Mouse (Mus musculus) olfactory bulb, adult 2 months (tissue): ENCODE measurements around the gene Sec63. TPM values are rescaled to one million over a fixed set of nuclear protein-coding genes. Genes with fewer than 3 reads are reported as not detected.

Source experiments
- H3K27ac ChIP-seq: fragments of 200-500 bp; 2 replicates; pipeline ENCODE4 v1.5.1; 2012; ENCODE audit warnings: low read depth, low read length; ENCODE audit not compliant: insufficient read depth
- H3K4me1 ChIP-seq: fragments of 200-500 bp; 2 replicates; pipeline ENCODE4 v1.6.1; 2012; ENCODE audit warnings: low read length; ENCODE audit not compliant: control insufficient read depth, insufficient read depth
- H3K4me3 ChIP-seq: fragments of 200-500 bp; 2 replicates; pipeline ENCODE4 v1.5.1; 2012; ENCODE audit warnings: mild to moderate bottlenecking, low read depth, low read length, moderate library complexity; ENCODE audit not compliant: insufficient read depth
- CTCF ChIP-seq: fragments of 200-500 bp; IDR thresholded peaks from 2 replicates; pipeline ENCODE4 v1.5.1; 2012; ENCODE audit warnings: low read depth, mild to moderate bottlenecking, low read length, moderate library complexity; ENCODE audit not compliant: insufficient read depth
- POLR2A ChIP-seq: fragments of 200-500 bp; IDR thresholded peaks from 2 replicates; pipeline ENCODE4 v1.6.1; 2012; ENCODE audit warnings: mild to moderate bottlenecking, low read depth, low read length, moderate library complexity; ENCODE audit not compliant: insufficient read depth
- whole genome bisulfite sequencing: fragments of 180-500 bp; shearing (Covaris S2); methylation state at CpG from one replicate; pipeline ENCODE4 v1.1.7; 2018; 5-methylcytosine and 5-hydroxymethylcytosine counted together
- polyA plus RNA-seq: library from polyadenylated mRNA; stranded (reverse); fragments of >200 nt; gene quantifications from 2 replicates; pipeline ENCODE4 v1.2.4, GENCODE M21; 2012; ENCODE audit warnings: low replicate concordance; ENCODE audit not compliant: missing spikeins, insufficient read depth, insufficient read length

Sec63 gene
- polyA plus RNA-seq, 1 experiment, result not detected

DNA sequence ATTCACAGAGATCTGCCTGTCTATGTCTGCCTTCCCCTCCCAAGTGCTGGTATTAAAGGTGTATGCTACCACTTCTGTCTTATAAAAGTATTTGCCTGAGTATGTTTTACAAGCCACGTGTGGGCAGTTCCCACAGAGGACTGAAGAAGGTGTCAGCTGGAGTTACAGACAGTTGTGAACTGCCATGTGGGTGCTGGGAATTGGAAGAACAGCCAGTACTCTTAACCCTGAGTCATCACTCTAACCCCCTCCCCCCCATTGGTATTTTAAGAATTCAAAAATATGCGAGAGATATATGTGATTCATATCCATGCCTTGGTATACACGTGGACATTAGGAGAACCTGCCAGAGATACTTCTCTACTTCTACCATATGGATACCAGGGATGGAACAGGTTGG is 20.4 kb downstream of the Sec63 start:
- Histone ChIP-seq H3K4me3 (no peak overlapping the region), H3K4me1 (no peaks in the 10 kb centered on the region), H3K27ac (no peak overlapping the region)
- 43% methylated on average over 3 of the region's 3 CpGs for WGBS
- no peak for TF ChIP-seq POLR2A
- no peak for TF ChIP-seq CTCF

DNA sequence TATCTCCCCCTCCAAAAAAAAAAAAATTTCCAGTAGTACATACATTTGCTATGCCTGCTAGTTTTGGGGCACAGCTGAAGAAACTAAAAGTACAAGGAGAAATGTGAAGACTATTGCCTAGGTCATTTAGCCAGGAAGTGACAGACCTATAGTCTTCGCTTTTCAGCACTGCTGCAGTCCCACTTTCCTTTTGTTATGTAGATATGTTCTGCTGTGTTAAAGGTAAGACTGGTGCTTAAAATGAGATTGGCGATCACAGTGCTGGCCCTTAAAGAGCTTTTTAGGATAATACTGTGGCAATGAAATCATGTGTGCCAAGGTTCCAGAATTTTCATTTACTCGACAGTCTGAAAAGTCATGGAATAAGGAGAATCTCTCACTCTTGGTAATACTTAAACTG is 39.6 kb downstream of the Sec63 start:
- Histone ChIP-seq H3K4me1 (no peaks in the 10 kb centered on the region), H3K27ac (no peak overlapping the region), H3K4me3 (no peak overlapping the region)
- 59% methylated on average over 3 of the region's 3 CpGs for WGBS
- TF ChIP-seq CTCF (no peak), POLR2A (no peak)

DNA sequence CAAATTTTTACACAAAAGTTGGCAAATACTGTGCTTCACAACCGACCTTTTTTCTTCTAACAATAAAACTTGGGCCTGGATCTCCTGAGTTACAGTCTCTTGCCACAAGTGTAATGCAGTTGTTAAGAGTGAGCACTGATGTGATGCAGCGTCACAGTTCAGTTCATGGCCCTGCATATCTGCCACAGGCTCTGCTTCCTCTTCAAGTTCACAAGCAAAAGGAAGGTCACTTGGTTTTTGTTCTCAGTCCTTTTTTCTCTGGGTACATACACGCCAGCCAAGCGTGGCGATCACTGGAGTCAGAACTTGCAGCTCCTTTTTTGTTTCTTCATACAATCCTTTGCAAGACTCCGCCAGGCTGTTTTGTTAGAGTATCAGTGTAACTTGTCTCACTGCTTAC is 64.6 kb downstream of the Sec63 start:
- 62% methylated on average over 6 of the region's 6 CpGs for WGBS
- Histone ChIP-seq H3K27ac (no peak overlapping the region), H3K4me3 (no peak overlapping the region), H3K4me1 (no peaks in the 10 kb centered on the region)
- TF ChIP-seq POLR2A (no peak), CTCF (no peak)

DNA sequence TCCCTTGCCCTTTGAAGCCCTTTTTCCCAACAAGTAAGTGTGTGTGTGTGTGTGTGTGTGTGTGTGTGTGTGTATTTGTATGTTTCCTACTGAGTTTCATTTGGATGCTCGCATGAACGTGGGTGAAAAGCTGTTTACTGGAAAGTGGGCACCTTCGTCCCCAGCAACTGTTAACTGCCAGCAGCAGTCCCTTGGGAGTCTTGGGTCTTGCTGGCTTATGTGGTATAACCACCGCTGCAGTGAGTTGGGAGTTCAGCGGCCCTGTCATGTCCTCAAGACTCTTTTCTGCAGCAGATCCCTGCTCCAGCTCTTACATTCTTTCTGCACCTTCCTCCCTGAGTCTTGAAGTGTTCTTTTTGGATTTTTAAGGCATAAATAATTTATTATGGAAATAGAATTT is 65.9 kb downstream of the Sec63 start:
- Histone ChIP-seq H3K4me3 (no peak overlapping the region), H3K4me1 (no peaks in the 10 kb centered on the region), H3K27ac (no peak overlapping the region)
- no peak for TF ChIP-seq POLR2A
- TF ChIP-seq CTCF, result no peak
- WGBS, result 65% methylated on average over 5 of the region's 5 CpGs

DNA sequence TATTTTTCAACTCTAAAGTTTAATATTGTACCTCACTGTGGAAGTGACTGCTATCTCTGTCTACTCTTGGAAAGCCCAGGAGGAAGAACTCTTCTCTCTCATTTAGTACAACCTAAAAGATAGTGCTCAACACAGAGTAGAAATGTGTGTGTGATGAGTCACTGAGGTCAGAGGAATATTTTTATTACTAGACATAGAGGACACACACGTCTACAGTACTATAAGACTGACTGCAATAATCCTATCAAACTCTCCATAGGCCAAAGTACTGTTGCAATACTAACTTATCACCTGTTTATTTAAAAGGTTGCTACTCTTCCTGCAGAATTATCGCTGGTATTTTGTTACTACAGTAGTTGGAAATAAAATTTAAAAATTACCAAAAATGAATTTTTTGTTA is 68.7 kb downstream of the Sec63 start:
- 82% methylated on average over 2 of the region's 2 CpGs for WGBS

DNA sequence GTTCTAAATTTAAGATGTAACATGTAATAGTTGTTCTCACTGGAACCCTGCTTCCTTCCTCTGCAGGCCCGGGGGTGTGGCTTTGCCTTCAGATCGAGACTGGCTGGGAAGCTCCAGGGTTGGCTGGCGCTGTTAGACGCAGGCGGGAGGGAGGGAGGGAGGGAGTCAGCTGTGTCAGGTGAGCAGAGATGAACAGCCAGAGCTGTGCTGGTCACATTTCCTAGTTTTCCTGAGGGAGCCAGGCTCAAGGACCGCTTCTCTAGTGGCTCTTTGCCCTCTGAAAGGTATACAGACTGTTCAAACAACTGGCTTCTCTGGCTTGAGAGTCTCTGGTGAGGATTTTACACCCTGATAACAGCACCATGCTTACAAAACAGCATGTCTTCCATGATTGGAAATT is 69.1 kb downstream of the Sec63 start:
- H3K4me3 ChIP-seq, result no peak overlapping the region
- no peak for TF ChIP-seq POLR2A
- no peak for TF ChIP-seq CTCF
- no peaks in the 10 kb centered on the region for H3K4me1 ChIP-seq
- no peak overlapping the region for H3K27ac ChIP-seq
- WGBS, result 61% methylated on average over 6 of the region's 6 CpGs

More for the DNA sequence above, 68.7 kb downstream of the Sec63 start:
- H3K4me3 ChIP-seq, result no peak overlapping the region
- H3K4me1 ChIP-seq, result no peaks in the 10 kb centered on the region
- no peak overlapping the region for H3K27ac ChIP-seq
- no peak for TF ChIP-seq CTCF
- no peak for TF ChIP-seq POLR2A

DNA sequence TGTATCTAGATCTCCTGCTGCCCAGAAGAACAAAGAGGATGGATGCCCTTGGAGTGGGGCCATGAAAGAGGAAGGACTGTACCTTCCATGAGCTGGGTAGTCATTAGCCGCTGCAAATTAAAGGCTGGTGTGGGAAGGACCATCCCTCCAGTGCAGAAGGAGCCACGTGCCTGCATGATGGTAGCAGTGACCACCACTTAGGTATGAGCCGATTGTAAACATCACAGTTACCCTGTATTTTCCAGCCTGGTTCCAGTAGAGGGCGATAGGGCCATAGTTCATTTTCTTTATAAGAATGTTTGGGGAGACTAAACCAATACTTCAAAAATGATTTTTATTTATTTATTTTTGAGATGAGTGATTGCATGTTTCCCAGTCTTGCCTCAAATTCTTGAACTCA is 71.4 kb downstream of the Sec63 start:
- H3K4me3 ChIP-seq, result no peak overlapping the region
- no peak for TF ChIP-seq POLR2A
- TF ChIP-seq CTCF, result no peak
- no peak overlapping the region for H3K27ac ChIP-seq
- H3K4me1 ChIP-seq, result no peaks in the 10 kb centered on the region
- 28% methylated on average over 4 of the region's 4 CpGs for WGBS

DNA sequence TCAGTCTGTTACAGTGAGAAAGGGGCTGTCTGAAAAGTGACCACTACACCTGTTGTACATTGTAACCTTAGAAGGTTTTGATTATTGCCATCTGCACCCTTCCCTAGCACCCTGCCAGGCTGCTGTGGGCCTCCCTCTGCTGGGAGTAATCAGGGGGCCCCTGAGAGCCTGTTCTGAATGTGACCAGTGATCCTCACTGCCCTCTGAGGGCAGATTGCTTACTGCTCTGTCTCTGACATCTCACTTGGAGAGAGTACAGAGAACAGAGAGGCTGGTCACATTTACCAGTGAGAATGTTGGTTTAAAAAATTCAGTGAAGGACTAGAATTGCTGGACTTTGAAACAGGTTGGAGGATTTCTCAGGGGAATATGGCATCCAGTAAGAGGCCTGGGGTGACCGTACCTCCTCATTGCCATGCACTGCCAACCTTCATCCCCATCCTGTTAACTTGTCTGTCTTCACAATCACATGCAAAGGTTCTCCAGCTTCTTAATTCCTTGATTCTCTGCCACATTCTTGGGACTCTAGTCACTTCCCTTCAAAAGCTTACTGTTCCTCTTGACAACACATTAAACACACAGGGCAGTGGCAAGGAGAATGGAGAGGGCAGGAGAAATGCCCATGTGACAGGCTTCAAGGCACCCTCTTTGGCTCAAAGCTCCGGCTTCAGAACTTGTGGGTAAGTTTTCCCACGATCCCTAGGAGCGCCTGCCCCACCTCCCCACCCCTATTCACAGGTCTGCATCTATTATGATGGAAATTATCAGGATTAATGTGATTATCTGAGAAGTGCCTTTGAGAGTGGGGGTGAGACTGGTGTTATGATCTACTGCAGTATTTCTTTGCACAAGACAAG is 72.8 kb downstream of the Sec63 start:
- Histone ChIP-seq H3K4me3 (no peak overlapping the region), H3K27ac (no peak overlapping the region), H3K4me1 (no peaks in the 10 kb centered on the region)
- WGBS, result 52% methylated on average over 4 of the region's 4 CpGs
- TF ChIP-seq CTCF (no peak), POLR2A (no peak)

DNA sequence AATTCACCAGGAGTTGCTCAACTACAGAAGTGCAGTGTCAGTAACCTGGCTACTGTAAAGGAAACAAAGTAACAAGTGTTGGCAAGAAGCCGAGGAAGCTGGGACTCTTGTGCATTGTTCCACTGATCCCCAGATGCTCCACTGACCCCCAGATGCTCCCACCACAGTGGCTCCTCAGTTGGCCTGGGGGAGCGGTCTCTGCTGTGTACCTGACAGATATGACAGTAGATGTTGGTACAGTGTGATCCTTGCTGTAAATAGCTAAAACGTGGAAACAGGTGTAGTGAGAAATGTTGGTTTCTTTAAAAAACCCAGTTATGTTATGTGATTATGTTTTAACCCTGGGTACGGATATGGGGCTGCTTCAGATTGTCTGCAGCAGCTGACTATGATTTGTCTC is 76.8 kb downstream of the Sec63 start:
- TF ChIP-seq CTCF, result no peak
- TF ChIP-seq POLR2A, result no peak
- Histone ChIP-seq H3K4me3 (no peak overlapping the region), H3K4me1 (no peaks in the 10 kb centered on the region), H3K27ac (no peak overlapping the region)
- WGBS, result 85% methylated on average over 4 of the region's 4 CpGs
